In the genomic region with DNA sequence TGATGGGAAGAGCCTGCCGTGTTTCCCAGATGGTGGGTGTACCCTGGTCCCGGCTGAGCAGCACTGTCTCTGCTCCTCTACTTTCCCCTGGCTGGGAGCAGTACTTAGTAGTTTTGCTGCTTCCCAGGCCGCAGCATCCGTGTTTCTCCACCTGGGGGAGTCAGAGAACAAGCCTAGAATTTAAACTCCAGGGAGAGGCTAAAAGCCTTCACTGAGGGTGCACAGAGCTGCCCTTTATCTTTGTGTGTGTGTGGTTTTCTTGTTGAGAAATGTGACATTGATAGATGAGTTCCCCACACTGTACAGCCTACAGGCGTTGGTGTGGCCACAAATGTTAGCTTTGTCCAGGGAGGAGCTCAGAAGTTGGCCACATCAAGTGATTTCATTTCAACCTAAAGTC, we compare ENCODE assay signal across 8 mouse cellular contexts. TPM values are rescaled to one million over a fixed set of nuclear protein-coding genes. Genes with fewer than 3 reads are reported as not detected.
DNase-seq lines count a peak whose midpoint lies in the region; ATAC-seq and TF ChIP-seq lines count a peak whose summit lies in the region.

No protein-coding gene starts in this region.

- peak; percentile 93 for DNase-seq in heart, adult 11 months
- no peak for DNase-seq in heart, embryonic 10.5 days (ENCODE audit: low spot score)
- peak; percentile 54 for DNase-seq in brain, embryonic 14.5 days (ENCODE audit: low read depth)
- DNase-seq in left cerebral cortex, postnatal 25 days (ENCODE audit: low spot score in 2 of 2), result peak; percentile 55 to 75
- DNase-seq in midbrain, postnatal 0 days (ENCODE audit: low spot score), result peak; percentile 77
- DNase-seq in spleen, postnatal 4 days (ENCODE audit: low spot score in 2 of 2), result peak; percentile 66 to 77

- 5% methylated on average over 5 of the region's 5 CpGs for WGBS in heart, embryonic 10.5 days
- WGBS in forebrain, embryonic 16.5 days, result 18% methylated on average over 5 of the region's 5 CpGs
- WGBS in hindbrain, embryonic 13.5 days, result 24% methylated on average over 5 of the region's 5 CpGs
- 24% methylated on average over 5 of the region's 5 CpGs for WGBS in midbrain, postnatal 0 days

- no peak for TF ChIP-seq POLR2A in brain, embryonic 14.5 days (IDR thresholded peaks at IDR 0.05; ENCODE audit: borderline replicate concordance, extremely low read depth, insufficient read depth, insufficient read length, poor library complexity, severe bottlenecking)

- peaks cover 12% of the 10 kb centered on the region for H3K4me1 ChIP-seq in heart, embryonic 10.5 days
- H3K4me1 ChIP-seq in forebrain, embryonic 16.5 days (replicated peaks; ENCODE audit: control insufficient read depth, insufficient read depth, low read length), result no peaks in the 10 kb centered on the region
- H3K4me1 ChIP-seq in hindbrain, embryonic 13.5 days (replicated peaks), result peaks cover 9% of the 10 kb centered on the region
- no peaks in the 10 kb centered on the region for H3K4me1 ChIP-seq in midbrain, postnatal 0 days (ENCODE audit: insufficient read depth, low read length)

- ATAC-seq in forebrain, embryonic 16.5 days, result 0 out of 2 replicates have a peak, but pooled peaks have one; percentile 20
- ATAC-seq in hindbrain, embryonic 13.5 days (ENCODE audit: low FRiP score), result peak; percentile 21; the same call in 1 of the 2 replicates
- no peak; the same call in 1 of the 2 replicates for ATAC-seq in midbrain, postnatal 0 days (ENCODE audit: low FRiP score)

- no peak overlapping the region for H3K4me3 ChIP-seq in heart, embryonic 10.5 days
- H3K4me3 ChIP-seq in forebrain, embryonic 16.5 days (replicated peaks; ENCODE audit: low read length), result no peak overlapping the region
- H3K4me3 ChIP-seq in hindbrain, embryonic 13.5 days, result no peak overlapping the region
- H3K4me3 ChIP-seq in midbrain, postnatal 0 days (ENCODE audit: low read depth, low read length), result no peak overlapping the region

- intact Hi-C loops in left cerebral cortex, postnatal 25 days (cut with DNase I), result no loop called here

- H3K9ac ChIP-seq in forebrain, embryonic 16.5 days (replicated peaks; ENCODE audit: low read depth, low read length), result no peak overlapping the region
- H3K9ac ChIP-seq in hindbrain, embryonic 13.5 days, result no peak overlapping the region
- no peak overlapping the region for H3K9ac ChIP-seq in midbrain, postnatal 0 days (replicated peaks; ENCODE audit: low read length, poor library complexity, severe bottlenecking)

- no peak overlapping the region for H3K27ac ChIP-seq in heart, embryonic 10.5 days
- H3K27ac ChIP-seq in forebrain, embryonic 16.5 days (ENCODE audit: low read length), result no peak overlapping the region
- no peak overlapping the region for H3K27ac ChIP-seq in hindbrain, embryonic 13.5 days
- no peak overlapping the region for H3K27ac ChIP-seq in midbrain, postnatal 0 days (ENCODE audit: low read depth, low read length)

- H3K36me3 ChIP-seq in heart, embryonic 10.5 days, result no peaks in the 10 kb centered on the region
- H3K36me3 ChIP-seq in forebrain, embryonic 16.5 days (ENCODE audit: control insufficient read depth, insufficient read depth), result no peaks in the 10 kb centered on the region; the same call in 1 of the 2 replicates
- H3K36me3 ChIP-seq in hindbrain, embryonic 13.5 days, result peaks cover 13% of the 10 kb centered on the region
- peaks cover 4% of the 10 kb centered on the region; the same call in 1 of the 2 replicates for H3K36me3 ChIP-seq in midbrain, postnatal 0 days (ENCODE audit: insufficient read depth, low read length)

- TF ChIP-seq CTCF in brain, embryonic 14.5 days (IDR thresholded peaks at IDR 0.05; ENCODE audit: borderline replicate concordance, extremely low read depth, insufficient read depth, insufficient read length), result peak; percentile 65; the same call in 1 of the 2 replicates
- peak; percentile 83 for TF ChIP-seq CTCF in midbrain, postnatal 0 days (IDR thresholded peaks at IDR 0.05)

- no peaks in the 10 kb centered on the region for H3K27me3 ChIP-seq in heart, embryonic 10.5 days (ENCODE audit: insufficient read depth, poor library complexity, severe bottlenecking)
- H3K27me3 ChIP-seq in forebrain, embryonic 16.5 days (replicated peaks; ENCODE audit: control insufficient read depth, insufficient read depth, low read length), result no peaks in the 10 kb centered on the region
- H3K27me3 ChIP-seq in hindbrain, embryonic 13.5 days, result no peaks in the 10 kb centered on the region
- H3K27me3 ChIP-seq in midbrain, postnatal 0 days (ENCODE audit: insufficient read depth, low read length), result no peaks in the 10 kb centered on the region

- no peaks in the 10 kb centered on the region for H3K9me3 ChIP-seq in heart, embryonic 10.5 days
- H3K9me3 ChIP-seq in forebrain, embryonic 16.5 days (ENCODE audit: control insufficient read depth, low read length), result no peaks in the 10 kb centered on the region
- H3K9me3 ChIP-seq in hindbrain, embryonic 13.5 days, result no peaks in the 10 kb centered on the region
- H3K9me3 ChIP-seq in midbrain, postnatal 0 days (ENCODE audit: low read length), result no peaks in the 10 kb centered on the region

- no peak overlapping the region for H3K4me2 ChIP-seq in forebrain, embryonic 16.5 days (ENCODE audit: low read length)
- no peak overlapping the region for H3K4me2 ChIP-seq in hindbrain, embryonic 13.5 days
- no peak overlapping the region for H3K4me2 ChIP-seq in midbrain, postnatal 0 days (ENCODE audit: low read depth, low read length, poor library complexity, severe bottlenecking)

RNA-seq across cellular contexts. Expression of gene Ppp2r5c, which starts 7.3 kb away (rescaled TPM):
- polyA plus RNA-seq in heart, embryonic 10.5 days (2016; fragmentation: Nextera tagmentation; extraction: Ambion mirVana), result 136 and 146 TPM in 2 replicates
- 71.5 and 101 TPM in 2 replicates for polyA plus RNA-seq in brain, embryonic 14.5 days (2012; rRNA removed)
- 139 and 145 TPM in 2 replicates for polyA plus RNA-seq in forebrain, embryonic 16.5 days (2015; fragmentation: Nextera tagmentation; extraction: Ambion mirVana)
- 142 and 144 TPM in 2 replicates for polyA plus RNA-seq in hindbrain, embryonic 13.5 days (2015; fragmentation: Nextera tagmentation; extraction: Ambion mirVana)
- total RNA-seq in left cerebral cortex, postnatal 25 days (2021), result 100 to 1,000 TPM; 263 to 265 TPM
- 173 and 183 TPM in 2 replicates for total RNA-seq in midbrain, postnatal 0 days (2014; rRNA removed)
- 176 and 178 TPM in 2 replicates for polyA plus RNA-seq in midbrain, postnatal 0 days (2015; fragmentation: Nextera tagmentation; extraction: Ambion mirVana)
